Mouse (Mus musculus): ENCODE measurements around the gene Cox8c.

GRCm38 (mm10) chr12:102916073-102916472 lies 17.0 kb downstream of the Cox8c start:
- no peak for TF ChIP-seq EP300 (IDR thresholded peaks at IDR 0.05; ENCODE audit: insufficient read depth, low read depth, low read length)
- TF ChIP-seq CTCF (IDR thresholded peaks at IDR 0.05; ENCODE audit: low read depth, low read length): no peak

Measured in ES-Bruce4 (cell line).